Mouse (Mus musculus): ENCODE data around the gene 1700017N19Rik.

Gene 1700017N19Rik

DNA sequence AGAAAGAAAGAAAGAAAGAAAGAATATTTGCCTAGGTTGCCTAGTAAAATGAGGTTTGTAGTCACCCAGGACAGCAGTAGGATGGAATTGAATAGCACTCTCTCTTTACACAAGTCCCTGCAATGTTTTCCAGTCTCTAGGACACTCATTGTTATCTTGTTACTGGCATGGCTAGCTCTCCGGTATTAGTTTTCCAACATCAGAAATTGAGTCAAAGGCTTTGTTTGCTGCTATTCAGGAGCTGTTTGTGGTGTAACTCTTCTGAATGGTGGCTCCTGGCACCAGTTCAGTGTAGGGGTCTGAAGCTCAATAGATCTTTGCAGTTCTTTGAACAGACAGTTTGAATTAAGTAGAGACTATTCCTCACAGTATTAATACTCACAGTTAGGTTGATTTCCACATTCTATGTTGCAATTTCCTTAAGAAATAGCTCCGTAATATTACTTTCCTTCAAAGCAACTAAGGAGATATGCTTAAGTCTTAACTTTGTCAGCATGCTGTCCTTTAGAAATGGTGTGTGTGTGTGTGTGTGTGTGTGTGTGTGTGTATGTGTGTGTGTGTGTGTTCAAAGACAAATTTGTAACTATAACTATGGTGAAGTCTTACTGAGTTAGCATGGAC, 71.8 kb downstream of the 1700017N19Rik start:
- DNase-seq = no peak
